Mouse (Mus musculus): ENCODE measurements around the gene Plekhg5. TPM values are rescaled to one million over a fixed set of nuclear protein-coding genes. Genes with fewer than 3 reads are reported as not detected.
"Not testable (repeated sequence)": the region's sequence is repeated elsewhere in the genome, so short reads cannot be mapped to it uniquely, and the experiment has no call there.

Gene Plekhg5
- total RNA-seq (2021) = 10 to 100 TPM; 10.9 to 15.9 TPM
- long read RNA-seq, experiment 1, partial matches to known transcripts = 3 of 10 reads
- long read RNA-seq, experiment 1, other reads (novel, unspliced or antisense) = 3 of 10 reads
- long read RNA-seq, experiment 2, full-length matches to known transcripts = 3 of 6 reads
- long read RNA-seq, experiment 2, partial matches to known transcripts = 1 of 6 reads
- long read RNA-seq, experiment 2, other reads (novel, unspliced or antisense) = 2 of 6 reads

- DNase-seq = peak; percentile 68 to 87
Observed at GRCm38 (mm10) chr4:152072121-152072601, at the start of gene Plekhg5. Plekhg5 (plus strand) TSS chr4:152072498.

DNA sequence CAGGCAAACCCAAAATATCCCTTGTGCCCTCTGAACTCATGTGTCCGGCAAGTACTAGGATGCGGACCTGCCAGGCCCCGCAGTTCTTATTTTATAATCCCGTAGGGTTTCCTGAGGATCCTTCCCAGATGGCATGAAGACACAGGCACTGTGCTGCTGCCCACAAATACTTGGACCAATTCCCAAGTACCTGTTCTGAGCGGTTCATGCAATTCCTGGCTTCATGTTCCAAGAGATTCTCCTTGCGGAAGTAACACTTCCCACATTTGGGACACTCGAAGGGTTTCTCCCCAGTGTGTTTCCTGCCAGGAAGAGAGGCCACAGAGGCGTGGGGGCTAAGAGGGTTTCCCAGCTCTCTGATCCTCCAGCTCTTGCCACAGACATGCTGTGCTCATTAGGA, 49.8 kb upstream of the Plekhg5 start:
- no peak for DNase-seq

- DNase-seq = no peak
Observed at GRCm38 (mm10) chr4:152024525-152024924, 47.8 kb upstream of the Plekhg5 start.

DNA sequence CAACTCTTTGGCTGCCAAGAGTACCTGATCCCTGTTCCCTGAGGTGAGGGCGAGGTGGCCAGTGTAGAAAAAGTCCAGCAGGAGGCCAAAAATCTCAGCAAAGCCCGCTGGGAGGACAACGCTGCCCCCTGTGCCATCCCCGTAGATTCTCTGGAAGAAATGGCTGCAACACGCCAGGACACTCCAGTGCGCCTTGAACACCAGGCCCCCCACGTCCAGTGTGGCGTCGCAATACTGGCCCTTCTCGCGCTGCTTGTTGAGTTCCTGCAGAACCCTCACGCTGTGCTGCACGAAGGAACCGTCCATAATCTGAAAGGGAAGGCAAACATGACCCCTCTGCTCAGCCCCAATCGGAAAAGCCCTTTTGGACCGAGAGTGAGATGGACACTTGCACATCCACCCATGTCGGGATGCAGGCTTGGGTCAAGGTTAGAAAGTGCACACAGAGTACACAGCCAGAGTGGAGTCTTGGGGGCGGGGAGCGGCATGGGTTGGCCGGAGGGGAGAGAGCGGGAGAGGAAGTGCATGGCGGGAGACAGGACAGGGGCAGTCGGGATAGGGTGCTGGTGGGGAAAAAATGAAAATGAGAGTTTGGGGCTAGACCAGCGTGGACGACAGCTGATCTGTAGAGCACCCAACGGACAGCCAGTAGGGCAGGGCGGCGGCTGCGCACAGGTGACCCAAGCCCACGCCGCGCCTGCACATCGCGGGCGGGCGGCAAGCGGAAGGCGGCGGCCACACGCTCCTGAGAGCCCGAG, 45.4 kb upstream of the Plekhg5 start:
- DNase-seq = peak in 1 of 2 experiments; percentile 44

GRCm38 (mm10) chr4:152027524-152027923, 44.8 kb upstream of the Plekhg5 start, which contains the start of gene Zbtb48:
Zbtb48 (minus strand) TSS chr4:152027671.
- DNase-seq = peak; percentile 98

GRCm38 (mm10) chr4:152028456-152028855, 43.8 kb upstream of the Plekhg5 start:
- no peak for DNase-seq

GRCm38 (mm10) chr4:152029087-152029486, 43.2 kb upstream of the Plekhg5 start:
- no peak for DNase-seq

- DNase-seq = no peak
Observed at GRCm38 (mm10) chr4:152029997-152030396, 42.3 kb upstream of the Plekhg5 start.

- DNase-seq = no peak
Observed at GRCm38 (mm10) chr4:152032922-152033321, 39.4 kb upstream of the Plekhg5 start.

- DNase-seq = not testable (repeated sequence)
Observed at GRCm38 (mm10) chr4:152036464-152036863, 35.8 kb upstream of the Plekhg5 start.

DNA sequence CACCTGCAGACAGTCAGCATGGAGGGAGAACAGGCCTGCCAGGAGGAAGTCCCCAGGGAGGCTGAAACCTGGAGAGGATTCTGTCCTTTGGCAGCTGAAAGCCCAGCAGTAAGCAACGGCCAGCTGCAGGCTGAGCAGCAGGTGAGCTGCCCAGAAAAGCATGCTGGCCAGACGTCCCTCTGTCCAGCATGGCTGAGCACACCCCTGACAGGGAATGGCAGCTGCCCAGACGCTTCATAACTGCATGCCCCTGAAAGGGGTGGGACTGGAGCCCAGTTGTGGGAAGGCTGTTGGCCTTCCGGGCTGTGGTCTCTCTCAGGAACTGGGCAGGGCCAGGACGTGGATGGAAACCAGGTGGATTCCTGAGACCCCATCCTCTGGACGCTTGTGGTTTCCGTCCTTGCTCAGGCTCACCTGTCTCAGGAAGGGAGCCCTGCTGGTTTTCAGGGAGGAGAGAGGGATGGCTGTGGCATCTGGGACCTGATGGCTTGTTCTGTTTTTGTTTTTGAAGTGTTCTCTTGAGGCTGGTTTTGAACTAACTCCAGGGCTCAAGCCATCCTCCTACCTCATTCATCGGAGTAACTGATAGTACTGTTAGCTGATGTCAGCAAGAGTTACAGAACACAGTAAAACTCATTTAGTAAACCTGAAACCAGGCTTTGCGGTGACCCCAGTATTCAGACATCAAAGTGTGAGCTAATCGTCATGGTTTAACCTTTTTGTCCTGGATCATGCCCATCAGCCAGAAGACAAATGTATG, 33.9 kb upstream of the Plekhg5 start, which contains the start of gene Tas1r1:
Tas1r1 (minus strand) TSS at position 344 of the 760 bp plus-strand sequence.
- DNase-seq = no peak

DNA sequence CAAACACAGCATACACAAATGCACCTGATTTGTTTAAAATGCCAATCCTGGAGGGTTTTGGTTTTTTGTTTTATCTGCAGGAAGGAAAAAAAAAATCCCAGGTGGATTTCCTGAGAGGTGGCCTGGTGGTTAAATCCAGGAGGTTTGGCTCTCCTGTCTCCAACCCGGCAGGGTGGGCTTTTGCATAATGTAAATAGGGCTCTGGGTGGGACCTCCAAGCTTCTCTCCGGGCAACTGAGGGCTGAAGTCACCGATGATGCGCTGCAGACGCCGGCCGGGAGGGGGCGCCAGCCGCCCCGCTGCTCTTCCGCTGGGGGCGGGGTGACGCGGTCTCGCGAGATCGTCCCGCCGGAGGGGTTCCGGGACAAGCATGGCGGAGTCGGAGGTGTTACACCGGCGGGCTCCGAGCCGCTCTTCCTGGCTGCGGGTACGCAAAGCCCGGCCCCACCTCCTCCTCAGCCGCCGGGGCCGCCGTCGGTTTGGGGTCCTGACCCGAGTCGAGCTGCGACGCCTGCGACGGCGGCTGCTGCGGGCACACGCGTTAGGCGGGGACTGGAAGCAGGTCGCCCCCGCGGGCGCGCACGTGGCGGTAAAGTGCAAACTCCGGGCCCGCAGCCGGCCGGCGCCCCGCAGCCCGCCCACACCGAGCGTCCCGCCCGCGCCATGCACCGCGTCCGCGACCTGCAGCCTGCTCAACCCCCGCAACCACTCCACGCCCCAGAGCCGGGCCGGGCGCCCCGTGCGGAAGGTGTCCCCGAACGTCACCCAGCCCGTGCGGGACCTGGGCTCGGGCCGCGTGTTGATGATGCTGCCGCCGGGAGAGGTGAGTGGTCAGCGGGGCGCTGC, 33.1 kb upstream of the Plekhg5 start, which contains the start of gene Nol9:
Nol9 (plus strand) TSS at position 337 of the 846 bp plus-strand sequence.
- peak; percentile 93 to 97 for DNase-seq

DNA sequence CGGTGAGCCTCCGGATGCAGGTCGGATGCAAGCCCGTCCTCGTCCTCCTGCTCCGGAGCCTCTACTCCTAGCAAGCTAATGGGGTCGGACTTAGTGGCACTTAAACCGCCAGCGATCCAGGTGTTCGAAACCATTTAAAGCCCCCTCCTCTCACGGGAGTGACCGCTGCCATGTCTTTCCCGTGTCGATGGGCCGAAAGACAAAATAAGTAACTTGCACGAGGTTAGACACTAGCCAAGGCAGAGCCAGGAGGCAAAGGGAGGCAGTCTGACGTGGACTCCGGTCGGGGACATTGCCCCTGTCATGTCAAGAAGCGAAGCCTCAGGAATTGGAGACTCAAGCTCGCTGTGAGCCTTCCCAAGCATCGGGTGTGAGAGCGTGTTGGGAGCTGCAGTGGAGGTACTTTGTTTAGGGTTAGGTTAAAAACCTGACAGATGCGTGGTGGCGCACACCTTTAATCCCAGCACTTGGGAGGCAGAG, 32.4 kb upstream of the Plekhg5 start:
- no peak for DNase-seq

- DNase-seq = no peak
Observed at GRCm38 (mm10) chr4:152041924-152042641, 30.2 kb upstream of the Plekhg5 start.

DNA sequence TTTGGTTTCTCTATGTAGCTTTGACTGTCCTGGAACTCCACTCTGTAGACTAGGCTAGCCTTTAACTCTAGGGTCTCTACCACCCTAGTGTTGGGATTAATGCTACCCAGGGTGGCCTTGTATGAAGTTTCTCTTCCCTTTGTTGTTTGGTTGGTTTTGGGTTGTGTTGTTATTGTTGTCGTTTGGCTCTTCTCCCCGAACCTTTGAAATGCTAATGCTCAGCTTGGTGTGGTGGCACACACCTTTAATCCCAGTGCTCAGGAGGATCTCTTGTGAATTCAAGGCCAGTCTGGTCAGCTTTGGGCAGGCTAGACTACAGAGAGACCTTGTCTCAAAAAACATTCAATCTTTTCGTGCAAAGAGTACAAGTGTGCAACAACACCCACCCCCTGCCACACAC, 29.1 kb upstream of the Plekhg5 start:
- DNase-seq = no peak

DNA sequence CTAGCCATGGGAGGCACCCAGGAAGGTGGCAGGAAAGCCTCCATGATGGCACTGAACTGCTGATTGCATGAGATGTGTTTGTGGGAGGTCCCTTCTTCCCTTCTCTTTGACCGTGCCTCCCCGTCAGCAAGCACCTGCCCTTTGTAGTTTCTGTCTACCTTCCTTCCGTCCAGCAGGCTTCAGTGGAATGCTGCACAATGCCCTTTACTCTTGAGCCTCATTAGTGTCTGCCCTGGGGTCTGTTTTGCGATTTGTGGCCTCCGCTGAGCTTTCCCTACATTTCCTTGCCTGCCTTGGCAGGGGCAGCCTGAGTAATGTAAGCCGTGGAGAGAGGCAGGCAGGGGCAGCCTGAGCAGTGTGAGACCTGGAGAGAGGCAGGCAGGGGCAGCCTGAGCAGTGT, 27.7 kb upstream of the Plekhg5 start:
- no peak for DNase-seq

DNA sequence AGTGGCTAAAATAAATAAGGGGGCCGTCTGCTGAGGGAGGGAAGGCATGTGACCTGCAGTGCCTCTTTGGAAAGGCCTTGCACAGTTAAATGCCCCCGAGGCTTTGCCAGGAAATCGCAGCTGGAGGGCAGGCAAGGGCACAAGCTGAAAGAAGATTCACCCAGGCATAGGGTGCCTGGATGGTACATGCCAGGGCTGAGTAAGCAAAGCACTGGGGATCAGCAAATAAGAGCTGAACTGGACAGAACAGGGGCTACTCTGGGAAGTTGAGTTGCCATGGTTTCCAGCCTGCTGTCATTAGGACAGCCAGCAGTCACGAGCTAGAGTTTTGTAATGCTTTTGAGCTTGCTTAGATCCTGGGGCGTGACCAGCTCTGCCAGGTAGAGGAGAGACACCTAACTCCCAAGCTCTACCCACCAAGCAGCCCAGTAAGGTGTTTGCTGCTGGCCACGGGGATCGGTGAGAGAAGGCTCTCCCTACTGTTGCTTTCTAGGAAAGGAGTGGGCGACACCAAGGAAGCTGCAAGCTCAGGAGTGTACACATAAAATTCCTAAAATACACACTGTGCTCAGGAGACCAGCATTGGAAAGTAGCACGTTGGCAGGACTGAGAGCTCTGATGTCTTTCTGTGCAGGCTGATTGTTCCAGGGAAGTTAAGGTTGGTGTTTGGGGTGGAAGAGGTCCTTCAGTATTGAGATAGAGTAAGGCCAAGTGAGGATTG, 9.7 kb upstream of the Plekhg5 start:
- DNase-seq = peak; percentile 65 to 80

- DNase-seq = no peak
Observed at GRCm38 (mm10) chr4:152067280-152067679, 5.0 kb upstream of the Plekhg5 start.

DNA sequence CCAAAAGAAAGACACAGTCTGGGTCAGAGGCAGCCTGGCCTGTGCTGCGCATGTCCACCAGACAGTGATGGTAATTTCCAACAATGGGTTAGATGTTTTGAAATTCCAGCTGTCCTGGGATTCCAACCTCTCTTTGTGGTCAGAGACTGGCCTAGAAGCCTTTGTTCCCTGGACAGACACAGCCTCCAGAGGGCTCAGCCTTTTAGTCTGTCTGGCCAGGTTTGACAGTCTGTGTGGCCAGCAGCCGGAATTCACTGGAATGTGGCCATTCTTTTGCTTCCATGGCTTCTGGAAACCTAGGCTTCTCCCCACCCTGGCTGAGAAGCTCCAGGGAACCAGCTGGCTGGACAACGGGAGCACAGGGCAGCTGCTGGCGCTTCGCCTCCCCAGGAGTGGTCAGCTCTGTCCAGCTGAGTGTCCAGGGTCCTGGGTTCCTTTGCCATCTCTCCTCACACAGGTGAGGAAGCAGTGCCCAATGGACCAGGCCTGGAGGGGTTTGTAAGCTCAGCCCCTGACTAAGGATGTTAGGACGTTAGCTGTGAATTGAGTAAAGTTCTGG, 4.1 kb upstream of the Plekhg5 start:
- DNase-seq = peak in 1 of 2 experiments; percentile 62

GRCm38 (mm10) chr4:152069245-152069644, 3.1 kb upstream of the Plekhg5 start:
- no peak for DNase-seq
